Mouse (Mus musculus) erythroblast, embryonic 14.5 days (primary cell): Measurements from ENCODE around the gene Neu4.

ENCODE experiments used
- GATA1 ChIP-seq: IDR thresholded peaks from 2 replicates; pipeline ENCODE4 v1.6.1; 2012; ENCODE audit warnings: low read length, inconsistent platforms, mixed read lengths
- TAL1 ChIP-seq: IDR thresholded peaks from 3 replicates; pipeline ENCODE4 v1.6.1; 2012; ENCODE audit warnings: low read length, inconsistent platforms, mixed read lengths

GRCm38 (mm10) chr1:94027506-94028108 is 7.4 kb downstream of the Neu4 start:
- TF ChIP-seq GATA1 (no peak), TAL1 (no peak)
